Mouse (Mus musculus) C2C12 (cell line): ENCODE results near the gene Cep131. TPM values are rescaled to one million over a fixed set of nuclear protein-coding genes. Genes with fewer than 3 reads are reported as not detected.

Experiments used
- H3K27me3 ChIP-seq: one replicate; pipeline ENCODE4 v1.6.1; 2011; ENCODE audit not compliant: control insufficient read depth, insufficient read depth, insufficient read length
- H3K36me3 ChIP-seq: one replicate; pipeline ENCODE4 v1.6.1; 2011; ENCODE audit not compliant: control insufficient read depth, insufficient read depth
- H3K4me3 ChIP-seq: one replicate; pipeline ENCODE4 v1.5.1; 2011; ENCODE audit warnings: mild to moderate bottlenecking, control low read depth; ENCODE audit not compliant: poor library complexity, insufficient read depth, severe bottlenecking
- H3K79me2 ChIP-seq: one replicate; pipeline ENCODE4 v1.6.1; 2011; ENCODE audit not compliant: control insufficient read depth, insufficient read depth
- H3K79me3 ChIP-seq: one replicate; pipeline ENCODE4 v1.6.1; 2011; ENCODE audit warnings: low read depth, control low read depth
- H3ac ChIP-seq: one replicate; pipeline ENCODE3; 2011; ENCODE audit warnings: low read depth; ENCODE audit not compliant: control insufficient read depth, insufficient read length
- CEBPB ChIP-seq: IDR thresholded peaks from one replicate; pipeline ENCODE4 v1.6.1; 2011; ENCODE audit warnings: low read depth, mild to moderate bottlenecking, control low read depth, moderate library complexity
- CTCF ChIP-seq: IDR thresholded peaks from one replicate; pipeline ENCODE4 v1.5.1; 2011; ENCODE audit not compliant: control insufficient read depth, insufficient read depth, insufficient read length
- FOSL1 ChIP-seq: IDR thresholded peaks from one replicate; pipeline ENCODE4 v1.8.0; 2011; ENCODE audit warnings: mild to moderate bottlenecking, low read length; ENCODE audit not compliant: poor library complexity, insufficient read depth, severe bottlenecking
- MAX ChIP-seq: IDR thresholded peaks from one replicate; pipeline ENCODE4 v1.6.1; 2011; ENCODE audit warnings: mild to moderate bottlenecking, control low read depth
- MYOD1 ChIP-seq: IDR thresholded peaks from one replicate; pipeline ENCODE4 v1.6.1; 2011; ENCODE audit warnings: low read depth; ENCODE audit not compliant: control insufficient read depth, insufficient read length
- MYOG ChIP-seq: IDR thresholded peaks from one replicate; pipeline ENCODE4 v1.6.1; 2011; ENCODE audit not compliant: control insufficient read depth, insufficient read length; ENCODE audit errors: extremely low read depth
- USF1 ChIP-seq: IDR thresholded peaks from one replicate; pipeline ENCODE4 v1.6.1; 2011; ENCODE audit warnings: low read depth, mild to moderate bottlenecking, control low read depth, moderate library complexity
- microRNA-seq: library from miRNA; unstranded; fragments of <30 nt; microRNA quantifications from one replicate; pipeline ENCODE4, GENCODE M21; 2019; ENCODE audit warnings: borderline microRNAs expressed
- polyA plus RNA-seq: library from polyadenylated mRNA; unstranded; fragments of >200 nt; fragmentation: generic; extraction: Trizol; gene quantifications from one replicate; pipeline ENCODE4 v1.2.1, GENCODE M21; 2012; ENCODE audit warnings: missing spikeins

The Cep131 gene
- polyA plus RNA-seq, 1 experiment: 11.6 TPM

DNA sequence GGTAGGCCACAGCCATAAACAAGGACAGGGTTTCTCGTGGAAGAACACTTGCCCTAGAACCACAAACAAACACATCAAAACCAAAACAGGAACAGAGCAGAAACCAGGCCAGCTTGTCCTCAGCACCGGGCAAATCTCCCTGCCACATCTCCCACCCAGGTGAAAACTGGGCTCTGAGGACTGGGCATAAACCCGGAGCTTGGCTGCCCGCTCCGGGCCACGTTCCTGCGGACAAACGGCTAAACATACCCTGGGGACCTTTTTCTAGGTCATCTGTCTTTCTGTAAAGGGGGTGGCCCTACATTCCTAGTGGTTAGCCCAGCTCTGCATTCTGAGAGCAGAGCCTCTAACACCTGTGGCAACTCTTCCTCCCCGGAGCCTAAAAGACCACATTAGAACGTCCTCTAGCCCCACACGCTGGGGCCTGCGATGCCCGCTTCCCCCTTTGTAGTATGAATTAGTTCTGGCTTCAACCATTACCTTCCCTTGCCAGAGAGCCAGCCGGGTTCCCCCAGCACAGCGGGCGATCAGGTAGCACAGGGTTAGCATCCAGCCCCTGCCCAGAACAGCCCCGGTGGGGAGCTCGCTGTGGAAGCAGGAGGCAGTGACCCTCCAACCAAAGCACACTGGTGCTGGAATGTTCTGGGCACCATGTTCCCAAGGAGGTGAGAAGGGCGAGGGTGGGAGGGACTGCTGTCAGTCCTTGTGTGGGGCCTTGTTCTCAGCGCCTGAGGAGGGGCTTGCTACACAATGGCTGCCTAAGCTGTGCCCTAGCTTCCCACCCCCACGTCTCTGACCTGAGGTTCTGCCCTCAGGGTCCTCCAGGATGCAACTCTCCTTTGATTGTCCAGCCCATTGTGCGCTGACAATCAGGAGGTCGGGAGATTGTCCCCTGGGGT lies 66.8 kb downstream of the Cep131 start:
- Histone ChIP-seq H3K27me3 (peaks cover 86% of the 10 kb centered on the region), H3ac (no peak overlapping the region), H3K4me3 (no peak overlapping the region), H3K79me2 (no peaks in the 10 kb centered on the region), H3K36me3 (no peaks in the 10 kb centered on the region), H3K79me3 (no peaks in the 10 kb centered on the region)
- TF ChIP-seq FOSL1: no peak
- no peak for TF ChIP-seq MYOD1
- TF ChIP-seq MAX: no peak
- TF ChIP-seq USF1: no peak
- TF ChIP-seq CEBPB: no peak
- TF ChIP-seq MYOG: no peak
- no peak for TF ChIP-seq CTCF

DNA sequence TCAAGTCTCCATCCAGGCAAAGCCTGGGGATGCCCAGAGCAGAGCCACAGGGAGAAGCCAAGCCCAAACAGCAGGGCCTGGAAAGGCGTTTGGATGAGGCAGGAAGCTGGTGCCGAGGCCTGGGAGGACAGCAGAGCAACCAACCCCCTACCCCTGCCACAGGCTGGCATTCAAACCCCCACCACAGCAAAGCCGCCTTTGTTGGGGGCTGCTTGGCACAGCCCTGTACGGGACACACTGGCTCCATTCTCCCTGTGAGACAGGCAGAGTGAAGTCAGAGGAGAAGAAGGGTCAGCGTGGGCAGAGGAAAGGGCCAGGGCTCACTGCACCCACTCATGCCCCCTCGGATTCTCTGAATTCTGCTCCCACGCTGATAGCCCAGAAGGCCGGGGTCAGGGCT lies 69.6 kb downstream of the Cep131 start:
- H3K79me3 ChIP-seq: no peaks in the 10 kb centered on the region
- no peak overlapping the region for H3ac ChIP-seq
- TF ChIP-seq CEBPB: no peak
- peaks cover 63% of the 10 kb centered on the region for H3K27me3 ChIP-seq
- H3K79me2 ChIP-seq: no peaks in the 10 kb centered on the region
- H3K4me3 ChIP-seq: no peak overlapping the region
- H3K36me3 ChIP-seq: no peaks in the 10 kb centered on the region

DNA sequence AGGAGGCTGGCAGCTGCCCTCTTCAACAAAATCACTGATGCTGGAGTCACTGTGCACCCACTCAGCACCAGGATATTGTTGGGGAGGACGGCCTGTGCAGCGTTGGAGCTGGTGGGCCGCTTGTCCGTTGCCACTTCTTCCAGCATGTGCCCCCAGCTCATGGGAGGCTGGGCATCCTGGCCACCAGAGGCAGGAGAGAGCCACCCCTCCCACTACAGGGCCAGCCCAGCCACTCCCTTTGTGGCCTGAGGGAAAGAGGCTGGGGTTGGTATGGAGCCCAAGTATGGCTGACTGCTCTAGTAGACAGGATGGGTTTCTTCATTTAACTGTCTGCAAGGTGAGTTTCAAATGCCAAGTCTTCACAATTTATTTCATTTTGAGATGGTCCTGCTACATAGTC lies 71.9 kb downstream of the Cep131 start:
- Histone ChIP-seq H3K79me3 (no peaks in the 10 kb centered on the region), H3ac (no peak overlapping the region), H3K36me3 (no peaks in the 10 kb centered on the region), H3K27me3 (peaks cover 46% of the 10 kb centered on the region), H3K79me2 (no peaks in the 10 kb centered on the region), H3K4me3 (no peak overlapping the region)
- TF ChIP-seq USF1 (no peak), MYOG (no peak), MAX (no peak), CTCF (no peak), MYOD1 (no peak), CEBPB (no peak), FOSL1 (no peak)

Small RNAs within 50 kb of the gene (microRNA-seq; reads per million reads assigned to microRNA genes)
- gene Gm25948 (not detected), gene Mir3065 (not detected), gene Mir338 (not detected)

Other genes starting within 250 kb of the Cep131 start
- gene Chmp6, start 173.4 kb downstream of the Cep131 start, polyA plus RNA-seq: 64.9 TPM
- gene Baiap2, start 144.1 kb downstream of the Cep131 start, polyA plus RNA-seq: 41.5 TPM
- not detected for gene Aatk, start 39.7 kb downstream of the Cep131 start, polyA plus RNA-seq
- gene Tepsin, start 11.9 kb upstream of the Cep131 start, polyA plus RNA-seq: 10.0 TPM
- gene Ndufaf8, start 12.1 kb upstream of the Cep131 start, polyA plus RNA-seq: 59.0 TPM
- 71.6 TPM for gene Slc38a10, start 64.5 kb upstream of the Cep131 start, polyA plus RNA-seq
- gene Bahcc1, start 146.1 kb upstream of the Cep131 start, polyA plus RNA-seq: 10.8 TPM